Mouse (Mus musculus) urinary bladder, postnatal 14 days (tissue): Measurements from ENCODE around the gene Tmem238.
"Not testable (repeated sequence)": the region's sequence is repeated elsewhere in the genome, so short reads cannot be mapped to it uniquely, and the experiment has no call there.

Experiments
- DNase-seq: peaks from one replicate; pipeline ENCODE4 v3.0.0; 2021; ENCODE audit warnings: low spot score

The Tmem238 gene

GRCm38 (mm10) chr7:4789436-4789935, at the start of gene Tmem238:
Gene Tmem238, minus strand, starts transcription at chr7:4789656.
- DNase-seq: peak; percentile 82

DNA sequence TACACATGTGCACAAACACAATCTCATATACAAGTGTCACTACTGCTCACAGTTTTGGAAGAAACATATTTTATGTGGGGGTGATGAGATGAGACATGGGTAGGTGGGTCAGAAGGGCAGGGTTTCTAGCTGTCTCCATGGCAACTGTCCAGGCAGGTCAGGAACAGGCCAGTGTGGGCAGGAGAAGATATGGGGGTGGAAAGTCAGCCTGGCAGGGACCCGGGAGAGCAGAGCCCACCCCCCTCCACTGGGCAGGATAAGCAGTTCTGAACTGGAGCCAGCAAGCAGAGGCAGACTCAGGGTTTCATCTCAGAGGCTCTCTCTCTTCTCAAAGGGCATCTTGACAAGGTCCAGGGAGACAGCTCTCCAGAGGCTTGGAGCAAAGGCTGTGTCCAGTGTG, 48.2 kb upstream of the Tmem238 start:
- DNase-seq: no peak

GRCm38 (mm10) chr7:4836351-4836792, 46.9 kb upstream of the Tmem238 start:
- DNase-seq: peak; percentile 71

- DNase-seq: no peak
These were observed 46.3 kb upstream of the Tmem238 start for GRCm38 (mm10) chr7:4835631-4836327.

- no peak for DNase-seq
These were observed 41.0 kb upstream of the Tmem238 start for GRCm38 (mm10) chr7:4830476-4830875.

DNA sequence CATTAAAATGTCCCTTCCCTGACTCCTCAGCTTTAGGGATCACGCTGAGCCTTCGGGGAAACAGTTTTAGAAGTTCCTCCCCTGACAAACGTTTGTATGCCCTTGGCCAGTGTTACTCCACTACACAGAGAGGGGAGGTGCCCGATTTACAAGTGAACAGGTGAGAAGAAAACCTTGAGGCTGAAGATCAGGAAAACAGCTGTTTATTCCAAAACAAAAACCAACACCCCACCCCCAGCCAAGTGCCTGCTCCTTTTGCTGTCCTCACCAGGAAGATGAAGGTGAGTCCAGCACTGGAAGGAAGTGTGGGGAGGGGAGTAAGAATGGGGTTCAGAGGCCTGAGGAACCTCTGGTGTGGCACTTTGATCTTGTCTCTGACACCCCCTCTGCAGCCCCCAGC, 35.9 kb upstream of the Tmem238 start:
- no peak for DNase-seq

DNA sequence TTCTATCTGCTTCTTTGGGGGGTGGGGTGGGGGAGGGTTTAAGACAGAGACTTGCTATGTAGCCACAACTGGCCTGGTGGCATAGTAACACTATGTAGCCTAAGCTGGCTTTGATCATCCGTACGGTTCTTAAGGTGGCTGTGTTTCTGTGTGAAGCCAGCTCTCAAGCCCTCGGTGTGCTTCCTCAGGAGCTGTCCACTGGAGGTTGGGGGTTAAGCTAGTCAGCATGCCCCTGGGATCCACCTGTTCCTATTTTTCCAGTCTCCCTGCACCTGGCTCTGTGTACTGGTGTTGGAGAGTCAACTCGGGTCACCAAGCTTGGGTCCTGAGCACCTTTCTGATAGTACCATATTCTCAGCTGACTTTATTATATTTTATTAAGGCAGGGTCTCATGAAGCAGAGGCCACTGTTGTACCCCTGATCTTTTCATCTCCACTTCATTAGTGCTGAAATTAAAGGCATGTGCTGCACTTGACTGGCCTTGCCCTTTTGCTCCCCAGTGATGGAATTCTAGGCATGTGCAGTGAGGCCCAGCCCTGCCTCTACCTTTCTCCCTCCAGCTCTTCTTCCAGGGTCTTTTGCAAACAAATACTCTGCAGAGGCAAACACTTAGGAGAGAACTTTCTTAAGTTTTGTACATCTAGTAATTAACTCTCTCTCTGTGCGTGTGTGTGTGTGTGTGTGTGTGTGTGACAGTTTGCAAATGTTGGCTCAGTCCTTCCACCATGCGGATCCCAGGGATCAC, 32.9 kb upstream of the Tmem238 start:
- DNase-seq: no peak

- DNase-seq: no peak
These were observed 32.2 kb upstream of the Tmem238 start for GRCm38 (mm10) chr7:4821690-4822089.

DNA sequence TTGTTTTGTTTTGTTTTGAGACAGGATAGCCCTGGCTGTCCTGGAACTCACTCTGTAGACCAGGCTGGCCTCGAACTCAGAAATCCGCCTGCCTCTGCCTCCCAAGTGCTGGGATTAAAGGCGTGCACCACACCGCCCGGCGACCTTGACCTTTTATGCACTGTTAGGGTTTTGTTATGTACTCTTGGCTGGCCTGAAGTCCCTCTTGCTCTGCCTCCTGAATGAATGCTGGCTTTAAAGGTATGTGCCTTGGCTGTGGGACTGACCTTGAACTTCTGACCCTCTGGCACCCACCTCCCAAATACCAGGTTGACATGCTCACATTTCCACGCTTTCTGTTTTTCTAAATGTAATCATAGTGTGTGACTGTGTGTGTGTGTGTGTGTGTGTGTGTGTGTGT, 31.5 kb upstream of the Tmem238 start:
- DNase-seq: not testable (repeated sequence)

DNA sequence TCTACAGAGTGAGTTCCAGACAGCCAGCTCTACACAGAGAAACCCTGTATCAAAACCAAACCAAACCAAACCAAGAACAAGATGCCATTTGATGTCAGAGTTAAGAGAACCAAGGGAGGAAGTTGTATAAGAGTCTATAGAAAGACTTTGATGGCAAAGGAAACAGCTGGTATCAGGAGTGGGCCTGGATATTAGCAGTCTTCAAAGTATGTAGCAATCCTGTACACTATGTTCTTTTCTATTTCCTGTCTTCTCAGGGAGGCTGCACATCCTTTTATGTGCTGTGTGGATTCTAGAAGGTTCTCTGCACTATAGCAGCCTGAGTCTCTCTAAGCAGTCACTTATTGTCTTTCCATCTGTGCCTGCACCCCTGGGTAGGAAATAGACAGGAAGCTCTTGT, 27.1 kb upstream of the Tmem238 start:
- no peak for DNase-seq

DNA sequence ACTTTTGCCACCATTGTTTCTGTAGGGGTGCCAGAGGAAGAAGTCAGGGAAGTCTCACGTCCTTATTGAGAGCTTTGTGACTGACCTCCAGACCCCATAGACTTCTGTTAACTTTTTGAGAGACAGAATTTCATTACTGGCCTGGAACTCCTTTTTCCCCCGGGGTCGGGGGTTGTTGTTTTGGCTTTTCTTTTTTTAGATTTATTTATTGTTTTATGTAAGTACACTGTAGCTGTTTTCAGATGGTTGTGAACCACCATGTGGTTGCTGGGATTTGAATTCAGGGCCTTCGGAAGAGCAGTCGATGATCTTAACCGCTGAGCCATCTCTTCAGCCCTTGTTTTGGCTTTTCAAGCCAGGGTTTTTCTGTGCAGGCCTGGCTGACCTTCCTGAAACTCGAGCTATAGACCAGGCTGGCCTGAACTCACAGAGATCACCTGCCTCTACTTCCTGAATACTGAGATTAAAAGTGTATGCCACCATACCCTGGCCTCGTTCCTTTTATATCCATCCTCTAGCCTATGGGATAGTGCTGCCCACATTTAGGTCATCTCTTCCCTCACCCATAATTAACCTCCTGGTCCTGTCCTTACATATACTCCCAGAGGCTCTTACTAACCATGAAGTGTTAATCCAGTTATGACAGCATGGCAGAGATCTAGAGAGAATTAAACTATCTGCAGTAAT, 23.8 kb upstream of the Tmem238 start:
- no peak for DNase-seq

DNA sequence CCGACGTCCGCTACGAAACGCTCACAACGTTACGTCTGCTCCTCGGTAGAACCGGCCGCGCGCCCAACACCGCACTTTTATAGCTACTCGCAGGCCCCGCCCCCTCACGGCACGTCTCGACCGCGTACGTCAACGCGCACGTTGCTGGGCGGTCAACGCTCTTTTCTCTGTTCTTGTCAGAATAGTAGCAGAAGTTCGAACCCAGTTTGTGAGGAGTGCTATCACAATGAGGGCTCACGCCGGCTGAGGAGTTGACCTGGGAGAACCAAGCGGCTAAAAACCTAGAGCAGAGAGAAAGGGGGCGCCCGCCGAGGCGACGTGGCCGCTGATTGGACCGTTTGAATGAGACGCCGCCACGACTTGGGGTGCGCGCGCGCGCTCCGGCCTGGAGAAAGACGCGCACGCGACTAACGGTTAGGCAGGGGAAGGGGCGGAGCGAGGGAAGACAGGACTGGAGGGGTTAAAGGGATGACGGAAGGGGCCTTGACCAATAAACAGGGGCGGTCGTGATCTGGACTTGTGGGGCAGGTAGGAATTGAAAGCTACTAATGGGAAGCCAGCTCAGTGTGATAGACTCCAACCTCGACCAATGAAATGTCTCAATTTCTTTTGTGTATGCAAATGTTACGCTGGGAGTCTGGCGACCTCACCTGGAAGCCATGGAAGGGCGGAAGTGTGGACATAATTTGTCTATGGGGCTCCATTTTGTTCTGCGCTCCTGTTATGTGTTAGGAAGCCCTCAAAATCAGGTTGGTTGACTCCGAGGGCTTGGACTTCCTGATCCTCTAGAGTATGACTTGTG, 23.0 kb upstream of the Tmem238 start, which contains the start of gene Ube2s:
Gene Ube2s, minus strand, starts transcription at position 288 of the 802 bp plus-strand sequence.
- peak; percentile 98 for DNase-seq

GRCm38 (mm10) chr7:4811842-4812302, 22.4 kb upstream of the Tmem238 start:
- peak; percentile 36 for DNase-seq

DNA sequence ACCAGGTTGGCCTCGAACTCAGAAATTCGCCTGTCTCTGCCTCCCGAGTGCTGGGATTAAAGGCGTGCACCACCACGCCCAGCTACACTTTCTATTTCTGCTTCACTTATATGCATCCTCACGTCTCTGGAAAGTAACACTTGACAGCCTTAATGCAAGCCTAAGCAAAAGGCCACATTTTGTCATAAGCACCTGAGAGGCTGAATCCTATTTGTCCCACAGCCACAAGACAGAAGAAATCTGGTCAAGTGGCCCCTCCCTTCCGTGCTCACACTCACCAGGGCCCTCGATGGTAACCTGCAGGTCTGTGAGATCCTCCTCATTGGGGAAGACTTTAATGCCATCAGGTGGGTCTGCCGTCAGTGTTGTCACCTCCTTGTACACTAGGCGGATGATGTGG, 21.7 kb upstream of the Tmem238 start:
- not testable (repeated sequence) for DNase-seq

DNA sequence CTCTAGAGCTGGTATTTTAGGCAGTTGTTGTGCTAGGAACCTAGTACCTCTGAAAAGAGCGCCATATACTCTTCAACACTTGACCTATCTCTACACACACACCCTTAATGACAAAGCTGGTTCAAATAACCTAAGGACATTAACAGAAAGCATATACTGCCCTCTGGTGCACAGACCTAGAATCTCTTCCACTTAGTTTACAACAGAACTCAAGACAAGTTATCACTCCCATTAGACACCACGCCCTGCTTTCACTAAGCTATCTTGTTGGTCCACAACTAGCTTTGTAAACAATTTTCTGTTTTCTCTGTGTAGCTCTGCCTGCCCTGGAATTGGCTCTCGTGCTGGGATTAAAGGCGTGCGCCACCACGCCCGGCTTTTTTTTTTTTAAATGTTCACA, 17.3 kb upstream of the Tmem238 start:
- DNase-seq: no peak

DNA sequence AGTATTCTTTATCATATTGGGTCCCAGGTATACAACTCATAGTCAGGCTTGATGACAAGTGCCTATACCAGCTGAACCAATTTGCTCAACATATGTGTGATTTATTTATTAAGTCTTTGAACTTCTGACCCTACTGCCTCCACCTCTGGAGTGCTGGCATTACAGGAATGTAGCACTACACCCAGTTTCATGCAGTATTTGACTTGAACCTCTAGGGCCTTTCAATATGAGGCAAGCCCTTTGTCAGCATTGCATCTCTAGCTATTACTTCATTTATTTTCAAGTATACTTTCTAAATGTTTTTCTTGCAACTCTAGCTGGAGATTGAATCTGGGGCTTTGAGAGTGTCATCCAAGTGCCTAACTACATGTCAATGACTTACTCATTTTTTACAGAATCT, 12.8 kb upstream of the Tmem238 start:
- DNase-seq: no peak

- no peak for DNase-seq
These were observed 6.4 kb upstream of the Tmem238 start for GRCm38 (mm10) chr7:4795767-4796433.

DNA sequence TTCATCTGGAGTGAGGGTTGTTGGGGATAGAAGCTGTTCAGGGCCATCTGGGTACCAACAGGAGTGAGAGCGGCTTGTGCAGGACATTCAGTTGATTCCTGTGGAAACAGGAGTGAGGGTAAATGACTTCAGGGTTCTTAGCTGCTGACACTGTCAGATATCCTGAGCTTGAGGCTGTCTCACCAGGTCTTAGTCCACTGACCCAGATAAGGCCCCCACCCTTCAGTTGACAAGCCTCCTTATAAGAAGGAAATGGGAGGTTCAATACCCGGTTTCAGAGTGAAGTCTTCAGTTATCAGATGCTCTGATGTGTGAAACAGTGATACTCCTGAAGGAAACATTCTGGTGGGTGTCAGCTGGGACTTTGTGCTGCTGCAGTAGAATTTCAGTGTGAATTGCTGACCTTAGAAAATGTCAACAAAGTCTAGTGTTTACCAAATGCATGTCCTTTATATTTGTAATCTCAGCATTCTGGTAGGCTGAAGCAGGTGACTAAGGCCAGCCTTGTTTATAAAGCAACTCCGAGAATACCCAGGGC, 5.2 kb upstream of the Tmem238 start:
- DNase-seq: no peak

DNA sequence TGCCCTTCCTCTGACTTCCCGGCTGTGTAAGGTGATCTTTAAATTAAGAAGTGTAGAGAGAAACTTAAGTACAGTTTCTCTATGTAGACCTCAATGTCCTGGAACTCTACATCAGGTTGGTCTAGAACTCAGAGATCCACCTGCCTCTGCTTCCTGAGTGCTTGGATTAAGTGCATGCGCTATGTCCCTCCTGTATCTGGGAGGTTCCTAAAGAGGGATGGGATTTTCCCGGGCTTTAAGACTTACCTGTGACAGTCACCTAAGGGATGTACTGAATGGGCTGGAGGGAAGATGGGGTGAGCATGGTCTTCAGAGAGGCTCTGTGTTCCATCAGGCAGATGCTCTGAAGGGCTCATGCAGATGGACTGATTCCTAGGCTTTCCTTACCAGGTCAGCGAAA, 4.2 kb upstream of the Tmem238 start:
- no peak for DNase-seq

- not testable (repeated sequence) for DNase-seq
These were observed 3.8 kb upstream of the Tmem238 start for GRCm38 (mm10) chr7:4793248-4793647.
